Mouse (Mus musculus) kidney, embryonic 14.5 days (tissue): ENCODE measurements at regions not wholly inside any gene's neighbourhood (a gene's known extent, or its start where the extent isn't known, plus 50 kb on each side); places are given as distances from the start of the nearest gene placed in this dataset.
"Not testable (repeated sequence)": the region's sequence is repeated elsewhere in the genome, so short reads cannot be mapped to it uniquely, and the experiment has no call there.

Experiments
- ATAC-seq: fragments of 200-750 bp; cut with Nextera tagmentation; 2 replicates; pipeline ENCODE4 v1.8.0; 2017; ENCODE audit warnings: moderate number of reproducible peaks, mild to moderate bottlenecking, moderate TSS enrichment, moderate library complexity; ENCODE audit not compliant: low FRiP score, low TSS enrichment
- H3K27ac ChIP-seq: fragments of 300-500 bp; sonication (generic); 2 replicates; pipeline ENCODE4 v1.5.1; 2014; ENCODE audit warnings: low read depth, mild to moderate bottlenecking, low read length, moderate library complexity, mixed read lengths
- H3K27me3 ChIP-seq: fragments of 300-500 bp; sonication (generic); 2 replicates; pipeline ENCODE4 v1.6.1; 2014; ENCODE audit warnings: mild to moderate bottlenecking, low read length; ENCODE audit not compliant: control insufficient read depth, insufficient read depth
- H3K36me3 ChIP-seq: fragments of 300-500 bp; sonication (generic); 2 replicates; pipeline ENCODE4 v1.6.1; 2014; ENCODE audit warnings: low read length, mixed read lengths; ENCODE audit not compliant: control insufficient read depth, insufficient read depth
- H3K4me1 ChIP-seq: fragments of 300-500 bp; sonication (generic); 2 replicates; pipeline ENCODE4 v1.6.1; 2014; ENCODE audit warnings: low read length, mixed read lengths; ENCODE audit not compliant: control insufficient read depth, insufficient read depth
- H3K4me2 ChIP-seq: fragments of 300-500 bp; sonication (generic); replicated peaks from 2 replicates; pipeline ENCODE4 v1.6.1; 2014; ENCODE audit warnings: low read depth, mild to moderate bottlenecking, low read length
- H3K4me3 ChIP-seq: fragments of 300-500 bp; sonication (generic); 2 replicates; pipeline ENCODE4 v1.5.1; 2014; ENCODE audit warnings: mild to moderate bottlenecking, low read length
- H3K9ac ChIP-seq: fragments of 300-500 bp; sonication (generic); 2 replicates; pipeline ENCODE4 v1.6.1; 2014; ENCODE audit warnings: low read depth, mild to moderate bottlenecking, low read length, moderate library complexity
- H3K9me3 ChIP-seq: fragments of 300-500 bp; sonication (generic); 2 replicates; pipeline ENCODE4 v1.6.1; 2016; ENCODE audit warnings: low read length; ENCODE audit not compliant: control insufficient read depth
- WGBS: fragments of 180-500 bp; shearing (Covaris S2); extraction: QIAGEN DNeasy Blood & Tissue Kit; methylation state at CpG from one replicate; pipeline ENCODE4 v1.1.7; 2014; 5-methylcytosine and 5-hydroxymethylcytosine counted together

DNA sequence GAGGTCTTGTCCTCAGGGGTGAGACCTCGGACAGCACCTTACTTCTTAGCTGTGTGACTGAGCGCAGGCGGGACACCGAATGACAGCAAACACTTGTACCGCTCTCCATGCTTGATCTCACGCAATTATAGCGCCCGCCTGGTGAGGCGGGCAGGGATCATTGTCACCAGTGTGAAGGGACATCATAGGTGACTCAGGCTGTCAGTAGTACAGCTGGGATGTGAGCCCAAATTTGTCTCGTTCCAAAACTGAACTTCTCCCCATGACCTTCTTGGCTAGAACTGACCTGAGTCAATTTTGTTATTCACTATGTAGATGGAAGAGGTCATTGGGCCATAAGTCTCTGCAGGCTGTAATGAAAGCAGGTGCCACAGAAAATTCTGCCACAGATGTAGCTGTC is 104.1 kb upstream of the Rad23b start:
- no peak for ATAC-seq

DNA sequence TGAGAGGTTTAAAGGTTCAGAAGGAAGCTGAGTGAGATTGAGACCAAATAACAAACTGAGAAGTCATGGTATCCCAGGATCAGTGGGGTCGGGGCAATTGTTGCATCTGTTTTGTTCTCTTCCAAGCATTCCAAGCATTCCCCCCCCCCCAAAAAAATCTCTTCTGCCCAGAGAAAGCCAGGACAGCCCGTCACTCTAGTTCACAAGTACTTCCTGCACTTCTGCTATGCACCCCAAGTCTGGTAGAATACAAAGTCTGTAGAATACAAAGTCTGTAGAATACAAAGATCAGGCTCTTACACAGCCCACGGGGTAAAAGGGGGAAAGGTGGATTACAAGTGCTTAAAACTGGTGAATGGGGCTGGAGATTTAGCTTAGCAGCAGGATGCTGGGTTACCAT is 99.5 kb upstream of the Rad23b start:
- H3K4me3 ChIP-seq = no peak overlapping the region
- no peaks in the 10 kb centered on the region for H3K36me3 ChIP-seq
- H3K9me3 ChIP-seq = no peaks in the 10 kb centered on the region
- H3K4me1 ChIP-seq = no peaks in the 10 kb centered on the region
- H3K4me2 ChIP-seq = no peak overlapping the region
- H3K27ac ChIP-seq = no peak overlapping the region
- no peak overlapping the region for H3K9ac ChIP-seq
- no peaks in the 10 kb centered on the region for H3K27me3 ChIP-seq
- ATAC-seq = no peak
- 67% methylated on average over 3 of the region's 3 CpGs for WGBS

More for the DNA sequence above, 104.1 kb upstream of the Rad23b start:
- 76% methylated on average over 10 of the region's 10 CpGs for WGBS
- Histone ChIP-seq H3K4me2 (no peak overlapping the region), H3K27me3 (no peaks in the 10 kb centered on the region), H3K27ac (no peak overlapping the region), H3K36me3 (no peaks in the 10 kb centered on the region), H3K9me3 (no peaks in the 10 kb centered on the region), H3K4me3 (no peak overlapping the region), H3K9ac (no peak overlapping the region), H3K4me1 (no peaks in the 10 kb centered on the region)

DNA sequence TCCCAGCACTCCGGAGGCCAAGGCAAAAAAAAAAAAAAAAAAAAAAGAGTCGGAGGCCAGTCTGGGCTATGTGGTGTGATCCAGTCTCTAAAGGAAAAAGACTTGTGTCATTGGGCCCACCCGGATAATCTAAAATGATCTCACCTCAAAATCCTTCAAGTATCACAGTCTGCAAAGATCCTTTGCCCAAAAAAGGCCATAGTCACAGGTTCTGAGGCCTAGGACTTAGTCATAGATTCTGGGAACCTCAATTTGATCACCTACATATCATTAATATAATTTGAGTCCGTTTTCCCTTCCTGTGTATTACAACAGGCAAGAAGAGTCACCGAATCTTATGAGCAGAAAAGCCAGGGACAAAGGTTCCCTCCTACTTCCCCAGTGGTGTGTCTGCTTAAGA is 98.3 kb upstream of the Rad23b start:
- no peak overlapping the region for H3K9ac ChIP-seq
- no peaks in the 10 kb centered on the region for H3K27me3 ChIP-seq
- 92% methylated on average over 5 of the region's 5 CpGs for WGBS
- H3K9me3 ChIP-seq = no peaks in the 10 kb centered on the region
- H3K4me3 ChIP-seq = no peak overlapping the region
- ATAC-seq = no peak
- H3K27ac ChIP-seq = no peak overlapping the region
- H3K4me2 ChIP-seq = no peak overlapping the region
- H3K4me1 ChIP-seq = no peaks in the 10 kb centered on the region
- H3K36me3 ChIP-seq = no peaks in the 10 kb centered on the region

DNA sequence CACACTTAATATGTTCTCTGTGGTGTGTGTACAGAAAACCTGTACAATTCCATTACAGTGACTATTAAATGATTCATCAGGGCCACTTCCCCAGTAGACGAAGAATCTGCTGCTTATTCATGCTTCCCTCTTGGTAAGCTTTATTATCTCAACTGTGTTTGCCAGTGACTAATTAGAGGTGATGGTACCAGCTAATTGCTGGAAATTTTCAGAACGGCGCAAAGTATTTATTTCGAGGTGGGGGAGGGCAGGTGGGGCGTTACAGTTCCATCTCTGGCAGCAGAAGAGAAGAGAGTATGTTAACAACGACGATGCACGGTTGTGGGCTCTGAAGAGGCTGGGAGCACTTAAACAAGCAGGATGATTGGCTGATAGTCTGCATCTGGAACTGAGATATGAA is 96.1 kb upstream of the Rad23b start:
- no peaks in the 10 kb centered on the region for H3K36me3 ChIP-seq
- 82% methylated on average over 8 of the region's 8 CpGs for WGBS
- no peaks in the 10 kb centered on the region for H3K9me3 ChIP-seq
- H3K27me3 ChIP-seq = no peaks in the 10 kb centered on the region
- H3K9ac ChIP-seq = no peak overlapping the region
- H3K4me2 ChIP-seq = no peak overlapping the region
- no peaks in the 10 kb centered on the region for H3K4me1 ChIP-seq
- no peak overlapping the region for H3K27ac ChIP-seq
- H3K4me3 ChIP-seq = no peak overlapping the region
- no peak for ATAC-seq

DNA sequence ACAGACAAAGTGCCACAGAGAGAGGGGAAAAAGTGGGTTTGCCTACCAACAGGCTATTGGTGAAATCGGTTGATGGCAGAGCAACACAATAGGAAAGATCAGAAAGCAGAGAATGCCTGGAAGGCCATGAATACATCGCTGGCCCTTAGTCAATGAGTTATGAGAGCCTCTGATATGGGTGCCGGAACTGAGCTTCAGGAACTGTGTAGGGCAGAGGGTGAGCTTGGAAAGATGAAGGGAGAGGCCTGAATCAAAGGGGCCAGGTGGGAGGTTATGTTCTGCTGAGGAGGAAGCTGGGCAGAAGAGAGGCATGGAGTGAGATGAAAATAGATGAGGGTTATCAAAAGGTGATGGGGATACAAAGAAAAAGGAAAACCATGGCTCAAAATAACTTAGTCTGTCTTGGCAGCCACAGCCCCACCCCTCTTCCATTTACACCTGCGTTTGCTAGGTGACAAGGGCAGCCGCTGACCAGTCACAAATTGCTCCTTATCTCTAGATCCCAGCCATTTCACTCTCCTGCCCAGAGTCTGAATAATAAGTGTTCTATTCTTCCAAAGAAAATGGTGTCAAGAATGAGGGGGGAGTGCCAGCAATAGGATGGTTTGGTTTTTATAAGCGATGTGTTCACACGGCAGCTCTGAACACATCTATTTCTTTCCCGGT is 77.7 kb upstream of the Rad23b start:
- H3K4me1 ChIP-seq = no peaks in the 10 kb centered on the region
- H3K9ac ChIP-seq = no peak overlapping the region
- H3K27me3 ChIP-seq = no peaks in the 10 kb centered on the region
- ATAC-seq = no peak
- no peaks in the 10 kb centered on the region for H3K9me3 ChIP-seq
- no peaks in the 10 kb centered on the region for H3K36me3 ChIP-seq
- no peak overlapping the region for H3K4me2 ChIP-seq
- H3K4me3 ChIP-seq = no peak overlapping the region
- WGBS = 83% methylated on average over 8 of the region's 8 CpGs
- no peak overlapping the region for H3K27ac ChIP-seq

DNA sequence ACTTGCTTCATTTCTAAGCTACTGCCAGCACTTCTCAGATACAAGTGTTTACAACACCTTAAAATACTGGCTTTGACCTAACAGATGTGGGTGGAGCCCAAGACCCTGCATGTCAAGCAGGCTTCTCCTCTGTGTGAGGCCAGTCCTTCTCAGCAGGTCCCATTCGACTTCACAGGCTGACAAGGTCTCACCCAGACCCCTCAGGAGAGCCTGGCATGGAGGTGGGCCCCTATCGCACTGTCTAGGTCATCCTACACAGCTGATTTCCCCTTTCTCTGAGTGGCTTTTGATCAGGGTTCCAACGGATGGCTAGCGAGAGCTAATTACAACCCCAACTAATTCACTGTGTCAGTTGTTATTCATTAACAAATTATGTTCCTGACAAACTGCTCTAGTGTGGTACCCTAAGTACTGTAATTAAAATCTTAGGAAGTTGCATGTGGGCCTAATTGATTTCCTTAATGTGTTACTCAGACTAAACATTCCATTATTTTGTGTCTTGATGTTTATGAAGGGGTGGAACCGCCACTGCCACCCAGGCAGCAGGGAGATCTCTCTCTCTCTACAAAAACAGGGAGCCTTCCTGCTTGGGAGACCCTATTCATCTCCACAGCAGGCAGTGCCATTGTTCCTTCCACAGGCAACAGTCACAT is 73.4 kb upstream of the Rad23b start:
- no peaks in the 10 kb centered on the region for H3K4me1 ChIP-seq
- H3K27me3 ChIP-seq = no peaks in the 10 kb centered on the region
- H3K4me2 ChIP-seq = no peak overlapping the region
- no peak overlapping the region for H3K27ac ChIP-seq
- no peak overlapping the region for H3K9ac ChIP-seq
- no peak overlapping the region for H3K4me3 ChIP-seq
- no peak for ATAC-seq
- 9% methylated on average over 5 of the region's 5 CpGs for WGBS
- no peaks in the 10 kb centered on the region for H3K9me3 ChIP-seq
- H3K36me3 ChIP-seq = no peaks in the 10 kb centered on the region

DNA sequence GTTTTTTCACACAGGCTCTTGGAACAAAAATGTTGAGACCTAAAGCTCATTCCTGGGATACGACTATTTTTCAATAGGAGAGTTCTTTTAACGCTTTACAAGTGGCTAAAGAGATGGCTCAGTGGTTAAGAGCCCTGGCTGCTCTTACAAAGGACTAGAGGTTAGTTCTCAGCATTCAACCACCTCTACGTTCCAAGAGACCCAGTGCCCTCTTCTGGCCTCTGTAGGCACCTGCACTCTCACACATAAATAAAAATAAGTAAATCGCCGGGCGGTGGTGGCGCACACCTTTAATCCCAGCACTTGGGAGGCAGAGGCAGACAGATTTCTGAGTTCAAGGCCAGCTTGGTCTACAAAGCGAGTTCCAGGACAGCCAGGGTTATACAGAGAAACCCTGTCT is 70.5 kb upstream of the Rad23b start:
- not testable (repeated sequence) for H3K9me3 ChIP-seq, H3K4me2 ChIP-seq, H3K9ac ChIP-seq, H3K36me3 ChIP-seq, H3K4me1 ChIP-seq, ATAC-seq, H3K27me3 ChIP-seq, H3K27ac ChIP-seq, H3K4me3 ChIP-seq
- 88% methylated on average over 8 of the region's 8 CpGs for WGBS

DNA sequence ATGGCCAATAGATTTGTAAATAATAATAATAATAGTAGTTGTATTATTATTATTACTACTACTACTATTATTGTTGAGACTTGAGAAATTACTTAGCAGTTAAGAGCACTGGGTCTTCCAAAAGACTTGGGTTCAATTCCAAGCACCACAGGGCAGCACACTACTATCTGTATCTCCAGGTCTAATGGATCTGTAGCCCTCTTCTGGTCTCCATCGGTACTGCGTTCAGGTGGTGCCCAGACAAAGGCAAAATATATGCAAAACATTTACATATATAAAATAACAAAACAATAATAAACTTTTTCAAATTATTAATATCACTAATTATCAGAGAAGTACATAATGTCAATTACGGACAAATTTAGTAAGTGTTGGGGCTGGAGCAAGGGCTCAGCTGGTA is 69.1 kb upstream of the Rad23b start:
- ATAC-seq = no peak
- WGBS = 85% methylated on average over 3 of the region's 3 CpGs
- no peaks in the 10 kb centered on the region for H3K9me3 ChIP-seq
- H3K27ac ChIP-seq = no peak overlapping the region
- H3K4me3 ChIP-seq = no peak overlapping the region
- no peak overlapping the region for H3K9ac ChIP-seq
- H3K4me2 ChIP-seq = no peak overlapping the region
- no peaks in the 10 kb centered on the region for H3K27me3 ChIP-seq
- no peaks in the 10 kb centered on the region for H3K36me3 ChIP-seq
- H3K4me1 ChIP-seq = no peaks in the 10 kb centered on the region

DNA sequence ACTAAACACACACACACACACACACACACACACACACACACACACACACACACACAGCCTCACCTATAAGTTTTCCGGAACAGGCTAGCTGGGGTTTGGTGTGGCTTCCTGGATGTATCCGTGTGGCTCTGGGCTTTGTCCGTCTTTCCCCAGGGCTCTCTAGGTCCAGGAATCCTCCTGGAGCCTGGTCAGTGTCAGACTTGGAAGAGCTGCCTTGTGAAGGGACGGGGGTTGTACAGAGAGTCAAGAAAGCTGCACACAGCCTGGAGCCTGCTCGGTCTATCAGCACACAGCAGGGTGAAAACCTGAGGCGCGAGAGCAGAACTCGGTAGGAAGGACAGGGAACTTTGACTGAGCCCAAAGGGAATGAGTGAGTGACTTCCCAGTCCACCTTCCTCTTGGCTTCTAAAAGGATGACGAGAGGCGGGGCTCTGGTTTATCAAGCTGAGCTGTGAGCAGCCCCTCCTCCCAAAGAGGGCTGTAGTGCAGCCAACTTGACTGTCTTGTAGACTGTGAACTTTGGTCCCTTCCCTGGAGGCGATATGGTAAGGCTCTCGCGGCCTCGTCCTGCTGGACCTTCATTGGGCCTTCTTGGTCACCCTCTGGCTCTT is 68.3 kb upstream of the Rad23b start:
- no peaks in the 10 kb centered on the region for H3K36me3 ChIP-seq
- no peak overlapping the region for H3K4me3 ChIP-seq
- no peak for ATAC-seq
- WGBS = 83% methylated on average over 14 of the region's 14 CpGs
- H3K27ac ChIP-seq = no peak overlapping the region
- H3K9ac ChIP-seq = no peak overlapping the region
- H3K4me1 ChIP-seq = no peaks in the 10 kb centered on the region
- H3K4me2 ChIP-seq = no peak overlapping the region
- H3K27me3 ChIP-seq = no peaks in the 10 kb centered on the region
- no peaks in the 10 kb centered on the region for H3K9me3 ChIP-seq
